Mouse (Mus musculus): Measurements from ENCODE around the gene Cdk5.
A peak's percentile ranks its signal among the peaks of the same experiment; 100 is the strongest.

The Cdk5 gene

DNA sequence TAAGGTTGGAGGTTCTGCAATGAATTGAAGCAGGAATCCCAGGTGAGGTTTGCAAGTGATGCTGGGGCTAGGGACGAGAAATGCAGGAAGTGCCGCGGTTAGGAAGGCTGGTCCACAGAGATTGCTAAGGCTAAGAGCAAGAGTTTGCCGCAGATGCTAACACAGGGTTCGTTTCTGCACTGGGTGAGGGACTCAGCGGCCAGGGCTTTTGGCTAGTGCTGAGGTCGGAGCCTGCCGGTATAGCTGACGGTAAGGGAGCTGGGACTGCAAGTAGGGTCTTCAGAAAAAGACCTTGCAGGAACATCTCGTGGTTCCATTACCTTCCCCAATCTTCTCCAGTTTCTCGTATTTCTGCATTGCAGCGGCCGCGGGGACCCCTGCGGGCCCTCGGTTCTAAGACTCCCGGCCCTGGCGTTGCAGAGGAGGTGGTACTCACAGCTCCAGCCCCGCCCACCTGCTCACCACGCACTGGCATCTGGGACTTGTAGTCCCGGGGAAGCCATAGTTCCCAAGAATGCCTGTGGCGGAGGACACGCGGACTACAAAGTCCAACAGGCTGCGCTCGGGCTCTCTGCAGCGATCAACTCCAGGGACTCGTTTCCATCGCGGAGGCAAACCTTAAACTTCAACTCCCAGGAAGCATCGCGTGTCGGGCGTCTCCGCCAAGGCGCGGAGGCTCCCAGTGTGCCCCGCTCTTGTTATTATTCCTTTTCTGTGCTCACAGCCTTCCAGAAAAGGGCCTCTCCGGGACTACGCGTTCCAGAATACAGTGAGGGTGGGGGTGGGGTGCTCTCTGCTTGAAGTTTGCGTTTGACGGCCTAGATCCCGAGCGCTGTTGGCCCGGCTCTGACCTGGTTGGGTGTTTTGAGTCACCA lies at the start of gene Cdk5, which contains the start of gene Slc4a2:
Gene Cdk5 (minus strand): TSS at position 402 of the 875 bp plus-strand sequence.
Gene Slc4a2 (plus strand): TSS at position 709 of the 875 bp plus-strand sequence.
- TF ChIP-seq GATA4 (IDR thresholded peaks at IDR 0.05; ENCODE audit: insufficient replicate concordance, low read length), result peak; percentile 58; the same call in 1 of the 2 replicates

DNA sequence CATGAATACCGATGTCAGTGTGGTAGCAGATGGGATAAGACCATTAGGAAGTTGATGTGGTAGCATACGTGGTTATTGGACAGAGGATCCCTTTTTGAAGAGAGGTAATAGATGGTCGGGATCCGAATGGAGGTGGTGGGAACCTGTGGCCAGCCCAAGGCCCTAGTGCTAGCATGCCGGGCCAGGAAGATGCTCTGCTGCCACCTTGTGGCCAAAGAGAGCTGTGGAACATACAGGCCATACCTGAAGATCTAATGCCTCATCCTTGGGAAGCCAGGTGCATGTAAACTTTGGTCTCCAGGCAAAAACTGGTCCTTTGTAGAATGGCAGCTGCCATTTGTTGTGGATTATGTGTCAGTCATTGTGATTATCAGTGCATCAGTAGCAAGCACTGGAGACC lies 47.3 kb upstream of the Cdk5 start:
- no peak for TF ChIP-seq GATA4 (IDR thresholded peaks at IDR 0.05; ENCODE audit: insufficient replicate concordance, low read length)

DNA sequence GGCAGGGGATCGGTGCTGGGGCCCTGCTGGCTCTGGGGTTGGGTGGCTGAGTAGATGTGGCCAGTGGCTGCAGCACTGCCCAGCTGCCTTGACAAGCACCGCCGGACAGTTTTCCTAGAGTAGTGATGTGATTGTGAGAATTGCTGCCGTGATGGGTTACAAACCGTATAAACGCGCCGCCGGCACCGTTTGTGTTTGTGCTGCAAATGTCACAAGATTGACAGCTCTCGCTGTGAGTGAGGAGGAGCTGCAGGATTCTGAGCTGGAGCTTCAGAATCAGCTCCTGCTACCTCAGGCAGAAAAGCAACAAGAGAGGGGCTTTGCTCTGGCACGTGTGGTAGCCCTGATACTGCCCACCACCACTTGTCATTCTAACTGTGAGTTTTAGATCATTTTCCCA lies 43.4 kb upstream of the Cdk5 start:
- TF ChIP-seq GATA4 (IDR thresholded peaks at IDR 0.05; ENCODE audit: insufficient replicate concordance, low read length), result no peak

DNA sequence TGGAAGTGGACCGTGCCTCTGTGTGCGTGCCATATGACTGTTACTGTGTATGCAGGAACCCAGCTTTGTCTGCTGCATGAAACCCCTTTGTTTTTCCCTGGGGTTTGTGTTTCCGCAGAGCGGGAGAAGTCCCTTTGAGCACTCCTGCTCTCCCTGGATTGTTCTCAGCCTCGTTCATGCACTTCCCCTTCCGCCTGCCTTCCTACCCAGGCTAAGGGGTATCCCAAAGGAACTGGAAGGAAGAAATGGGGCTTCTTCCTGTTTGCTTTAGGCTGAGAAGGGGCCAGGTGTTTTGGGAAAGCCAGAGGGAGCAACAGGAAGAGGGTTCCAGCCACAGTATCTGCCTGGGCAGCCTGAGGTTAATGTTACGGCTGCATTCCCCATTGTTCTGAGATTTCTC lies 32.3 kb upstream of the Cdk5 start:
- TF ChIP-seq GATA4 (IDR thresholded peaks at IDR 0.05; ENCODE audit: insufficient replicate concordance, low read length), result no peak

DNA sequence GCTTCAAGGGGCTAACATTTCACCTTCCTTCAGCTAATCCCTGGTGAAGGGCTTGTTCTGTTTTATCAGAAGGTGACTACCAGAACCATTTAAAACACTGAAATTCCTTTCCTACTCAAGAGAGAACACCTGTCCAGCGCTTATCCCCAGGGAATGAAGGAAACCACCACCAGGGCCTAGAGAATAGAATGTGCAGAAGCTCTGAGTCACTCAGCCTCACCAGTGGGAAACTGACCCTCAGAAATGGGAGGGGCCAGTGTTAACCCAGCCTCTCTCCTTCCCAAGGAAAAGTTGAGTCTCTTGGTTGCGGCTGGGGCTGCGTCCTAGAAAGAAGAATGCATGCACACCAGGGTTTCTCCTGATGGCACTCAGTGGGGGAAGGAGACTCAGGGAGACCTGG lies 31.7 kb upstream of the Cdk5 start:
- no peak for TF ChIP-seq GATA4 (IDR thresholded peaks at IDR 0.05; ENCODE audit: insufficient replicate concordance, low read length)

DNA sequence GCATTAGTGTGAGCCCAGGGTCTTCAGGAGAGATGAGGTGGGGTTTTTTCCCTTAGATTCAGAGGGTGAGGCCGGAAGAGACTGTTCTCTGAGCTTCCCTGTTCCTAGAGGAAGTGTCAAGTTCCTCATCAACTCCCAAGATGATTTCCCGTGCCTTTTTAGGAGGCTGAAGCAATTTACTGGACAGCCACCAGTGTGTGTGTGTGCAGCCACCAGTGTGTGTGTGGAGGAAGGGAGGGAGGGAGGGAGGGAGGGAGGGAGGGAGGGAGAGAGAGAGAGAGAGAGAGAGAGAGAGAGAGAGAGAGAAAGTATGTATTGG lies 30.6 kb upstream of the Cdk5 start:
- no peak for TF ChIP-seq GATA4 (IDR thresholded peaks at IDR 0.05; ENCODE audit: insufficient replicate concordance, low read length)

DNA sequence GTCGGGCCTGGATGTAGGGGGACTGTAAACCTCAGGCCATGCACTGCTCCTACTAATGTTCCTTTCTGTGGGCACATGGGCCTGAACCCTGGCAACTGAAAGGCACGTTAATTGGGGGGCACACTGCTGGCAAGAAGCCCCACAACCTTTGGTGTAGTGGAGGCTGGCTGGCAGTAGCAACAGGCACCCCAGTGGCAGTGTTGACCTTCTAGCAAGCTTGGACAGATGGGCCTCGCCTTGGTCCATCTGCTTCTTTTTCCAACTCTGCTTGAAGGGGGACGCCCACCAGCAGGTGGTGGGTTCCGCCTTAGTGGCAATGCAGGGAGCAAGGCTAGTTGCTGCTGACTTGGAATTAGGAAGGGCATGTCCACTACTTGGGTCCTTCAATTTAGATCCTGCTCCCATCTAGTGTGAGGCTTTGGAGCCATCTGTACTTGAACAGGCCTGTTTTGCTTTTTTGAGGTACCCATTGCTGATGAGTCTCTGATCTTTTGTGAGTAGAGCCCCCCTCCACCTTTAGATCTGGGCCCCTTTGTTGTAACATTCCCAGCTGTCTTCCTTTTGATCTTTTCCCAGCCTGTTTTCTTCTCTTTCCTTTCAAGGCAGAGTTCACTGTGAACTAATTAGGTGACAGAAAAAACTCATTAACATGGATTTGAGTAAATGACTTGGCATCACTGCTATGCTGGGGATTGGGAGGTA lies 30.1 kb upstream of the Cdk5 start:
- no peak for TF ChIP-seq GATA4 (IDR thresholded peaks at IDR 0.05; ENCODE audit: insufficient replicate concordance, low read length)

DNA sequence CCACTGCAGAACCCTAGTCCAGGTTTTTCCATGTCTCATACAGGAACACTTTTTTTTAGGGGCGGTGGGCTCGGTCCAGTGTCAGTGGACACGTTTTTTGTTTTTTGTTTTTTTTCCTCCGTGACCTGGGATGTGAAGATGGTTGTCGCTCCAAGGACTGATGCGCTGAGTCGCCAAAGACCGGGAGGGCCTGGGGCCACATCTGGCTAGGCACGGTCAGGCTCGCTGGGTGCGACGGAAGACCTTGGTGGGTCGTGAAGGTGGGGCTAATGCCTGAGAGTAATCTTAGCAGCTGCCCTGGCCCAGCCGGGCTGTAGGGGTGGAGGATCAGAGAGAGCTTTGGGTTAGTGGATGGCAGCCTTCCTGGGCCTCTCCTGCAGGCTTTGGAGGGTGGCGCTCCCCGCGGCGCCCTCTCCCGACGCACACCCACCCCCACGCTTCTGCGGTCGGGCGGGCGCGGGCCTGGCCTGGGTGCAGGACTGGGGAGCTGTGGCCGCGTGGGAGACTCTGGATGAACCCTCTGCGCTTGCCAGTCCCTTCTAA lies 29.4 kb upstream of the Cdk5 start:
- TF ChIP-seq GATA4 (IDR thresholded peaks at IDR 0.05; ENCODE audit: insufficient replicate concordance, low read length), result no peak

DNA sequence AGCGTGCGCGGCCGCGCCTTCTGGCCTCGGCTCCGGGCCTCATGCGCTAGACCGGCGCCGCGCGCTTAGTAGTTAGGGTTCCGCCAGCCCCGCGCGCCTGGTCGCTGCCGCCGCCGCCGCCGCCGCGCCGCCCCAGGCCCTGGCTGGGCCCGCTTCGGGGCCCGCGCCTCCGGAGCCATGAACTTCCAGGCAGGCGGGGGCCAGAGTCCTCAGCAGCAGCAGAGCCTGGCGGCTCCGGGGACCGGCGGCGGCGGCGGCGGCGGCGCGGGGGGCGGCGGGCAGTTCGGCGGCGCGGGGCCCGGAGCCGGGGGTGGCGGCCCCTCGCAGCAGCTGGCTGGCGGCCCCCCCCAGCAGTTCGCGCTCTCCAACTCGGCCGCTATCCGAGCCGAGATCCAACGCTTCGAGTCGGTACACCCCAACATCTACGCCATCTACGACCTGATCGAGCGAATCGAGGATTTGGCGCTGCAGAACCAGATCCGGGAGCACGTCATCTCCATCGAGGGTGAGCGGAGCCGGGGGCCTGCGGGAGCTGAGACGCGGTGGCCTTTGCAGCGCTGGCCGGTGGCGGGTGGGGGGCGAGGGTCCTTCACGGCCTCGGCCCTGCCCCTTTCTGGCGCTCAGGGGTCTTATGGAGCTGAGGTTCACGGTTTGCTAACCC lies 28.8 kb upstream of the Cdk5 start, which contains the start of gene Agap3:
Gene Agap3 (plus strand): TSS at position 148 of the 661 bp plus-strand sequence.
- TF ChIP-seq GATA4 (IDR thresholded peaks at IDR 0.05; ENCODE audit: insufficient replicate concordance, low read length), result no peak

DNA sequence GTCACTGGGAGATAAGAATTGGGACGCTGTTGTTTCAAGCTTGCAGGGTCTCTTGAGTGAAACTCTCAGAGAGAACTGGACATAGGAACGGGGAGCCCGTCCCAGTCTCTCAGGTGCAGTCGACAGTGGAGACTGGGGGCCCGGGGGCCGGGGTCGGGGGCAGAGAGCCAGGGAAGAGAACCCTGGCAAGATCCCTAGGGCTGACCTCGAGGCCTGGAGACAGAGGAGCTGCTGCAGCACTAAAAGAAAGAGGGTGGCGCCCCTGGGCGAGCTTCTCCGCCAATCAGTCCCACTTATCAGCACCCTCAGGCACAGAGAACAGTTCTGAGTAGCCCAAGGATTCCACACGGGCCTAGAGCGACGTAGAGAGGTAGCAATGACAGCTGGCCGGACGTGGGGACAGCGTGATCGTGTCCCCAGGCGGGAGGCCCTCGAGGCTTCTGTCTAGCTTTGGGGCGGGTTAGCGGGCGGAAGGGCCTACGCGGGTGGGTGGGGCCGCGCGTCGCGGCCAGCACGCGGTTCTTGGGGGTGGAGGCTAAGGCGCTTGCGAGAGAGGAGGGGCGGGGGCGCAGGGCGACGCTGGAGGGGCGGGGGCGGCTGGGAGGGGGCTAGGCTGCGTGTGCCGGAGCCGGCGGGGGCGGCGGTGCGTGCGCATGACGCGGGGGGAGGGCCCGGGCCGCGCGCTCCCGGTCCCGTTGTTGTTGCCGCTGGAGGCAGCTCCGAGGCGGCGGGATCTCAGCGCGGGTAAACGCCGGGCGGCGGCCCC lies 28.1 kb upstream of the Cdk5 start:
- TF ChIP-seq GATA4 (IDR thresholded peaks at IDR 0.05; ENCODE audit: insufficient replicate concordance, low read length), result no peak

DNA sequence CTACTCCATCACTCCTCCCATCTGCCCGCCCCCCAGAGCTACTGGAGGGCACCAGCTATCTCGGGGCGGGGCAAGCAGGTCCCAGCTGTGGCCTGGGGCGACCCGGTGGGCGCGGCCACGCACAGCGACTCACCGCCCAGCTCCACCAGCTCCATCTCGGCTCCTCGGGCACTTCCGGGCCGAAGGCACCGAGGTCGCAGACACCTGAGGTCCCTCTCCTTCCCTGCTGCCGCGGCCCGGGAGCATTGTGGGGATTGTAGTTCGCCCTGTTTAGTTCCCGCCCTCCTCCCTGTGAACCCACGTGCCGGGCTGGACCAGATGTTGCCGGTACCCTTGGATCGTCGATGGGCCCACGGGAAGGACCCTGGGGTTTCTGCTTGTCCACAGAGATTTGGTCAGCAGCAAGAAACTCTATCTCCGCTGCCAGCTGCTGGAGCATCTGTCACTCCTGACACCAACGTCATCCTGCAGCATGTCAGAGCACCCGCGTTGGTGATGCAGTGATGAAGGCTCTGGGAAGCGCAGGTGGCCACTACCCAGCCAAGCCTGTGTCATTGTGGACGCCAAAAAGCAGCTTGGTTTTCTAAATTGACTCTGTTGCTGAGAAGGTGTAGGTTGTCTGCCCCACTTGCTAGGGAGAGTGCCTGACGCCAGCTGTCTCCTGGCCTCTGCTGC lies 24.4 kb upstream of the Cdk5 start, which contains the start of gene Tmub1:
Gene Tmub1 (minus strand): TSS at position 231 of the 675 bp plus-strand sequence.
- peak; percentile 70; the same call in 1 of the 2 replicates for TF ChIP-seq GATA4 (IDR thresholded peaks at IDR 0.05; ENCODE audit: insufficient replicate concordance, low read length)

DNA sequence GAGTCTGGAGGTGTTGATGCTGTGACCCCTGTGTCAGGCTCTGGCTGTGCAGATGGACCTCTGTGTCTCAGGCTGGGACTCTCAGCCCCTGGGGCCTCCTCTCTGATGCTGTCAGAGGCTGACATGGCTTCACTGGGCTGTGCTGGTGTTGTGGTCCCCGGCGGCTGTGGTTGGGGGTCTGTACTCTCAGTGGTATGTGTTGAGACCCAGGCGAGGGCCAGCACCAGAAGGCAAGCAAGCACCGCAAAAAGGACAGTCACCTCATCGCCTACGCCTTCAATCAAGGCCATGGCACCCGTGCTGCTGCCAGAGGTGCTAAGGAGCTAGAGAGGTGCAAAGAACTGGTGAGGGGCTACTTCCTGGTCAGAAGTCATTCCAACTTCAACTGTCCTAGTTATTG lies 23.3 kb upstream of the Cdk5 start:
- TF ChIP-seq GATA4 (IDR thresholded peaks at IDR 0.05; ENCODE audit: insufficient replicate concordance, low read length), result no peak

DNA sequence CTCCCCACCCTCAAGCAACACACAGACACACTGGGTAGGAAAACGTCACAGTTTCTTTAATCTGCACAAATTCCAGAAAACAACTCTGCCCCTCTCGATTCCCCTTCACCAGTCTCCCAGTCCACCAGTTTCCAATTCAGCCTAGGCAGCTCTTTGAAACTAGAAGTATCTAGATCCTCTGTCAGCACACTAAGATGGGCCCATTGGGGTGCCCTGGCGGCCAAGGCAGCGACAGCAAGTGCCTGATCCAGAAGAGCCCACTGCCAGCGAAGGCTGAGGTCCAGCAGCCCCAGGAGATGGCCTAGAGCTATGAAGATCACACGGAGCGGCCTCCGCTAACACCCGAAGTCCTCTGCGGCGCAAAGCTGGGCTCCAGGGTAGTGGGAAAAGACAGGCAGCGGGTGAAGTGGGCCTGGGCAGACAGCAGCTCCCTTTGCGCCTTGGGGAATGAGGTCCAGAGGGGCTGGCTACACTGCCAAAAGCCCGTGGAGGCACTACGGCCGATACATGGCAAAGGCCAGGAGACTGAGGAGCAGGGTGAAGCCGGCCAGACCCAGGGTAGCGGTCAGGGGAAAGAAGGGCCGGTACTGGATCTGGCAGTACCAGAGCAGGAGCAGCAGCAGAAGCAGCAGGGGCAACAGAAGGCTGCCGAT lies 22.2 kb upstream of the Cdk5 start:
- no peak for TF ChIP-seq GATA4 (IDR thresholded peaks at IDR 0.05; ENCODE audit: insufficient replicate concordance, low read length)
